Mouse (Mus musculus) forebrain, embryonic 10.5 days (tissue): Measurements from ENCODE around the gene Nfatc2. TPM values are rescaled to one million over a fixed set of nuclear protein-coding genes. Genes with fewer than 3 reads are reported as not detected.
A peak's percentile ranks its signal among the peaks of the same experiment; 100 is the strongest.

Experiments used
- DNase-seq: peaks from one replicate; pipeline ENCODE4 v3.0.0-alpha.2; 2017; ENCODE audit warnings: low spot score; ENCODE audit errors: extremely low spot score
- H3K27ac ChIP-seq: fragments of 300-500 bp; sonication (generic); 2 replicates; pipeline ENCODE4 v1.5.1; 2016; ENCODE audit warnings: mild to moderate bottlenecking
- H3K27me3 ChIP-seq: fragments of 300-500 bp; sonication (generic); 2 replicates; pipeline ENCODE4 v1.6.1; 2016; ENCODE audit warnings: mild to moderate bottlenecking; ENCODE audit not compliant: poor library complexity, severe bottlenecking
- H3K36me3 ChIP-seq: fragments of 300-500 bp; sonication (generic); replicated peaks from 2 replicates; pipeline ENCODE4 v1.6.1; 2016; ENCODE audit warnings: mild to moderate bottlenecking, moderate library complexity
- H3K4me1 ChIP-seq: fragments of 300-500 bp; sonication (generic); 2 replicates; pipeline ENCODE4 v1.6.1; 2016
- H3K4me3 ChIP-seq: fragments of 300-500 bp; sonication (generic); 2 replicates; pipeline ENCODE4 v1.5.1; 2016; ENCODE audit warnings: mild to moderate bottlenecking, moderate library complexity
- H3K9me3 ChIP-seq: fragments of 300-500 bp; sonication (generic); 2 replicates; pipeline ENCODE4 v1.6.1; 2016; ENCODE audit warnings: mild to moderate bottlenecking, moderate library complexity
- WGBS: fragments of 180-500 bp; shearing (Covaris S2); methylation state at CpG from one replicate; pipeline ENCODE4 v1.1.7; 2016; 5-methylcytosine and 5-hydroxymethylcytosine counted together
- polyA plus RNA-seq: library from polyadenylated mRNA; unstranded; fragments of >200 nt; fragmentation: Nextera tagmentation; extraction: Ambion mirVana; gene quantifications from 2 replicates; pipeline ENCODE4 v1.2.1, GENCODE M21; 2016

Nfatc2 gene
- polyA plus RNA-seq, 1 experiment from 2014 or later = 0.53 TPM

- no peaks in the 10 kb centered on the region for H3K27me3 ChIP-seq
- H3K4me1 ChIP-seq = peaks cover 22% of the 10 kb centered on the region
- H3K27ac ChIP-seq = no peak overlapping the region
- peaks cover 4% of the 10 kb centered on the region; the same call in 1 of the 2 replicates for H3K9me3 ChIP-seq
- H3K4me3 ChIP-seq = no peak overlapping the region
- H3K36me3 ChIP-seq = no peaks in the 10 kb centered on the region
- WGBS = 86% methylated on average over 4 of the region's 4 CpGs
- DNase-seq = no peak
These were observed 23.6 kb upstream of the Nfatc2 start for GRCm38 (mm10) chr2:168625091-168625490.

- Histone ChIP-seq H3K36me3 (no peaks in the 10 kb centered on the region), H3K9me3 (peaks cover 4% of the 10 kb centered on the region; the same call in 1 of the 2 replicates), H3K27me3 (no peaks in the 10 kb centered on the region), H3K4me1 (peaks cover 25% of the 10 kb centered on the region), H3K27ac (no peak overlapping the region), H3K4me3 (no peak overlapping the region)
- no peak for DNase-seq
- WGBS = 81% methylated on average over 11 of the region's 11 CpGs
These were observed 19.8 kb upstream of the Nfatc2 start for GRCm38 (mm10) chr2:168621111-168621802.

GRCm38 (mm10) chr2:168618205-168618717 is 16.8 kb upstream of the Nfatc2 start:
- WGBS = 86% methylated on average over 15 of the region's 15 CpGs
- no peak overlapping the region for H3K27ac ChIP-seq
- H3K9me3 ChIP-seq = no peaks in the 10 kb centered on the region
- no peak overlapping the region for H3K4me3 ChIP-seq
- H3K4me1 ChIP-seq = peaks cover 30% of the 10 kb centered on the region
- no peaks in the 10 kb centered on the region for H3K36me3 ChIP-seq
- DNase-seq = no peak
- no peaks in the 10 kb centered on the region for H3K27me3 ChIP-seq

GRCm38 (mm10) chr2:168615160-168615559 is 13.7 kb upstream of the Nfatc2 start:
- Histone ChIP-seq H3K9me3 (no peaks in the 10 kb centered on the region), H3K4me1 (peaks cover 35% of the 10 kb centered on the region), H3K27ac (no peak overlapping the region), H3K4me3 (no peak overlapping the region), H3K36me3 (no peaks in the 10 kb centered on the region), H3K27me3 (no peaks in the 10 kb centered on the region)
- no peak for DNase-seq
- 85% methylated on average over 3 of the region's 3 CpGs for WGBS

GRCm38 (mm10) chr2:168614170-168614872 is 12.9 kb upstream of the Nfatc2 start:
- Histone ChIP-seq H3K9me3 (no peaks in the 10 kb centered on the region), H3K4me1 (peaks cover 44% of the 10 kb centered on the region), H3K27me3 (no peaks in the 10 kb centered on the region), H3K36me3 (no peaks in the 10 kb centered on the region), H3K27ac (no peak overlapping the region), H3K4me3 (no peak overlapping the region)
- 83% methylated on average over 18 of the region's 18 CpGs for WGBS
- DNase-seq = no peak

- no peaks in the 10 kb centered on the region for H3K36me3 ChIP-seq
- 55% methylated on average over 13 of the region's 13 CpGs for WGBS
- H3K9me3 ChIP-seq = no peaks in the 10 kb centered on the region
- no peak overlapping the region for H3K4me3 ChIP-seq
- 0 out of 2 replicates have a peak, but pooled peaks cover 4% of the 10 kb centered on the region for H3K27me3 ChIP-seq
- peaks cover 44% of the 10 kb centered on the region for H3K4me1 ChIP-seq
- peak overlapping the region; percentile 17; the same call in 1 of the 2 replicates for H3K27ac ChIP-seq
- DNase-seq = no peak
These were observed 11.8 kb upstream of the Nfatc2 start for GRCm38 (mm10) chr2:168613092-168613880.

- Histone ChIP-seq H3K27ac (0 out of 2 replicates have a peak overlapping the region, but pooled peaks have one; percentile 35), H3K4me1 (peaks cover 28% of the 10 kb centered on the region), H3K9me3 (no peaks in the 10 kb centered on the region), H3K27me3 (0 out of 2 replicates have a peak, but pooled peaks cover 5% of the 10 kb centered on the region), H3K4me3 (no peak overlapping the region), H3K36me3 (no peaks in the 10 kb centered on the region)
- no peak for DNase-seq
- 90% methylated on average over 3 of the region's 3 CpGs for WGBS
These were observed 9.5 kb upstream of the Nfatc2 start for GRCm38 (mm10) chr2:168610941-168611340.

- Histone ChIP-seq H3K4me1 (peaks cover 31% of the 10 kb centered on the region), H3K27me3 (peaks cover 15% of the 10 kb centered on the region; the same call in 1 of the 2 replicates), H3K9me3 (no peaks in the 10 kb centered on the region), H3K27ac (no peak overlapping the region), H3K36me3 (no peaks in the 10 kb centered on the region), H3K4me3 (no peak overlapping the region)
- WGBS = 78% methylated on average over 6 of the region's 6 CpGs
- DNase-seq = no peak
These were observed 8.3 kb upstream of the Nfatc2 start for GRCm38 (mm10) chr2:168609653-168610248.

- peaks cover 24% of the 10 kb centered on the region for H3K4me1 ChIP-seq
- peaks cover 31% of the 10 kb centered on the region for H3K27me3 ChIP-seq
- no peaks in the 10 kb centered on the region for H3K36me3 ChIP-seq
- no peak for DNase-seq
- H3K4me3 ChIP-seq = no peak overlapping the region
- H3K9me3 ChIP-seq = no peaks in the 10 kb centered on the region
- no peak overlapping the region for H3K27ac ChIP-seq
- WGBS = 66% methylated on average over 9 of the region's 9 CpGs
These were observed 6.7 kb upstream of the Nfatc2 start for GRCm38 (mm10) chr2:168608125-168608564.

- DNase-seq = no peak
- Histone ChIP-seq H3K4me1 (peaks cover 40% of the 10 kb centered on the region), H3K36me3 (no peaks in the 10 kb centered on the region), H3K4me3 (no peak overlapping the region), H3K27me3 (peaks cover 66% of the 10 kb centered on the region), H3K9me3 (no peaks in the 10 kb centered on the region), H3K27ac (no peak overlapping the region)
- 48% methylated on average over 16 of the region's 16 CpGs for WGBS
These were observed 3.2 kb upstream of the Nfatc2 start for GRCm38 (mm10) chr2:168604655-168605070.

GRCm38 (mm10) chr2:168602387-168602741 is 907 bp upstream of the Nfatc2 start:
- H3K9me3 ChIP-seq = no peaks in the 10 kb centered on the region
- peaks cover 84% of the 10 kb centered on the region for H3K27me3 ChIP-seq
- no peak overlapping the region for H3K27ac ChIP-seq
- H3K4me3 ChIP-seq = no peak overlapping the region
- 28% methylated on average over 12 of the region's 12 CpGs for WGBS
- H3K4me1 ChIP-seq = peaks cover 33% of the 10 kb centered on the region
- no peaks in the 10 kb centered on the region for H3K36me3 ChIP-seq
- DNase-seq = no peak
